Mouse (Mus musculus) gastrocnemius, postnatal 25 days (tissue): ENCODE results near the gene Ugp2. TPM values are rescaled to one million over a fixed set of nuclear protein-coding genes. Genes with fewer than 3 reads are reported as not detected.

Experiments used
- DNase-seq: peaks from one replicate; pipeline ENCODE4 v3.0.0; 2022
- long read RNA-seq, 2 experiments: library from polyadenylated mRNA; stranded (forward); transcript quantifications; one replicate each; pipeline ENCODE4 v2.0.0; 2021
- total RNA-seq, 2 experiments: library from RNA; stranded (reverse); gene quantifications; 1 replicate in 1 of 2; 2 replicates in 1 of 2; pipeline ENCODE4 v1.2.3; 2021

The Ugp2 gene
- total RNA-seq = 100 to 1,000 TPM; 358 to 461 TPM
- long read RNA-seq, experiment 1, transcript Ugp2-201 (10 exons, 2,044 nt) = minor isoform, 106 of 430 reads
- long read RNA-seq, experiment 1, transcript Ugp2-202 (10 exons, 2,683 nt) = major isoform, 277 of 430 reads
- long read RNA-seq, experiment 1, partial matches to known transcripts = 24 of 430 reads
- long read RNA-seq, experiment 1, other reads (novel, unspliced or antisense) = 22 of 430 reads
- long read RNA-seq, experiment 2, transcript Ugp2-202 (10 exons, 2,683 nt) = major isoform, 457 of 633 reads
- long read RNA-seq, experiment 2, transcript Ugp2-201 (10 exons, 2,044 nt) = minor isoform, 140 of 633 reads
- long read RNA-seq, experiment 2, partial matches to known transcripts = 18 of 633 reads
- long read RNA-seq, experiment 2, other reads (novel, unspliced or antisense) = 18 of 633 reads

GRCm38 (mm10) chr11:21371122-21371806, at the start of gene Ugp2:
TSS of gene Ugp2 (minus strand) at chr11:21371201.
- peak; percentile 97 for DNase-seq

GRCm38 (mm10) chr11:21414911-21415381, 43.9 kb upstream of the Ugp2 start:
- peak; percentile 24 for DNase-seq

DNA sequence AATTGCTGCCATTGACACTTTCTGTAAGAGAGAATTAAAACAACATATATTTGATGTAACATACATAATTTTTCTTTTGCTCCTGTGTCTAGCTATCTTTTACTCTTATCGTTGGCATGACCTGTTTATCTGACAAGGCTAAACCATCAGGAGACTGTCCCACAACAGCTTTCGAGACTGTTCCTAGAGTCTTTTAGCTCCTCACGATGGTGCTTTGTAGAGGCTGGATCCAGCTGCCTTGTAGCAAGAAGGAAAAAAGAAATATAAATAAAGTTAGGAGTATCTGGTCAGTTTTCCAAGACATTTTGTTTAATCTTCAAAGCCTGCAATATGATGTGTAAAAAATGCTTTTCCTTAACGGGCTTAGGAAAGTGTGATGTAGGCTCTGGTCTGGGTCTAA, 35.7 kb upstream of the Ugp2 start:
- no peak for DNase-seq

DNA sequence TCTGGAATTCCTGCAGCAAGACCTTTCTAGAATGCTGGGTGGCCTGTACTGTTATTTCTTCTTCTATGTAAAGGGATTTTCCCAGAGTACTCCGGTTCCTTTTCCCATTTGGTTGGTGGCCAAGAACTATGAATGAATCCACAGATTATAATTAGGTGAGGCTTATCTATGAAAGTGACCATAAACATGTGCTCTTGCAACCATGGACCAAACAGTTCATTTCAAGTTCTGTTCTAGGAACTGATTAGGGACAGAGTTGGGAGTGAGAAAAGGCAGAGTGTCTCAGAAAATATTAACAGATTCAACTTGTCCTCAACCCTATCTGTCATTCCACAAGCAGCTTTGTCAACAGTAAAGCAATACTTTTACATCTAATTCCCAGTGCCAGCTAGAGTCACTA, 35.1 kb upstream of the Ugp2 start:
- no peak for DNase-seq

GRCm38 (mm10) chr11:21403877-21404276, 32.9 kb upstream of the Ugp2 start:
- no peak for DNase-seq

DNA sequence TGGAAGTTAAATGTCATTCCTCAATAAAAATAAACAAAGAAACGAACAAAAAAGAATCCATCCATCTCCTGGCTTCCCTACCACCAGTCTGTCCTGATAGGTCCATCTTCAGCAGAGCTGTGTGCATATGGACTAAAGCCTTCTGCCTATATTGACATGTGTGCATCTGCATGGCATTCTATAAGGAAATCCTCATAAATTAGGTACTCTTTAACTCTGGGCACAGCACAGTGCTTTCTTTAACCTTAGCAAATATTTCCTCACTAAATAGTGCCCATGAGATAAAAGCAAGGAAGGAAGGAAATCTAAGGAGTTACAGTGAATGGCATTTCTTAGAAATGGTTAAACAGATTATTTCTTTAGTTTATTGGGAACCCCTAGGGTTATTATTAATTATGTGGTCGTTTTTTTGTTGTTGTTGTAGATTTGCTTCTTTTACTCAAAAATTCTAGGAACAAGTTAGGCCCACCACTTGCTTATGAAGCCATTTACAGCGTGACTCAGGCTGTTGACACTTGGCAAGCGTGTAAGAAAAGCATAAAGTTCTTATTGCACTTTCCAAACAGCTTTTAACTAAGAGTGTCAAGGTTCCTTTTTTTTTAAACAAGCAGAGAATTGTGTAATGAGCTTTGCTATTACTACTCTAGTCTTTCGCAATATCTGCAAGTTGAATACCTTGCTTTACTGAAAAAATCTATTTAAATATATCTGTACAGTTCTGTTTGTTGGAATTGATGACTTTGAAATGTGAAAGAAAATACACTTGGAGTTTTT, 31.7 kb upstream of the Ugp2 start:
- DNase-seq = no peak

DNA sequence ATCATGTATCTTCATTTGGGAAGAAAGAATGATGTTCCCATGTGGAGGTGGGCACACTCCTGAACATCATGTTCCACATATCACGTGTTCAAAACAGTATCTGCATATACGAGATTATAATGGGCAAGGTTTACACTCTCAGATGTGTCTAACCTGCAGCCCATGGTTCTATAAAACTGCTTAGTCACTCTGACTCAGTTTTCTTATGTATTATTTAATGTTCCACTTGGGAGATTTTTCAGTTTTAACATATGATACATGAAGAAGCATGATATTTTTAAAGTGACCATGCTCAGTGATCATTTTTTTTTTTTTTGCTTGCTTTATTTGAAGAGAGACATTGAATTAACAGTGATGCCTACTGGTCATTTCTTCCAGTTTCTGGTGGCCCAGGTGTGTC, 30.2 kb upstream of the Ugp2 start:
- DNase-seq = no peak

GRCm38 (mm10) chr11:21399186-21399681, 28.2 kb upstream of the Ugp2 start:
- peak; percentile 12 for DNase-seq

DNA sequence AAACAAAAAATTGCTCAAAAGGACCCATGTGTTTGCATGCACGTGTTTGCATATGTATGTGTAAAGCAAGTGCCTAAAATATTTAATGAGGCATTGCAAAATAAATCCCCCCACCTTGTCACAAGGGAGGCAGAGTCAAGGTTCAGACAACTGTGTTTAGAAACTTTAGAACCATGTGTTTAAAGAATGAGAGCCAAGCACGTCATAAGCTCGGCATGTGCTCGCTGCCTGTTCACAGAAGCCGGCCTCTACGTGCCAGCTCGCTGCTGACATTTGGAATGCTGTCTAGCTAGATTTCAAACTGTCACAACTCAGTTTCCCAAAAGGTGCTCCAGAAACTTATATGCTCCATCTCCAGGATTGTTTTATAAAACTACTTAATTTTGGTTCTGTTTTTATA, 27.5 kb upstream of the Ugp2 start:
- DNase-seq = peak; percentile 65

GRCm38 (mm10) chr11:21386790-21387189, 15.8 kb upstream of the Ugp2 start:
- DNase-seq = peak; percentile 56

DNA sequence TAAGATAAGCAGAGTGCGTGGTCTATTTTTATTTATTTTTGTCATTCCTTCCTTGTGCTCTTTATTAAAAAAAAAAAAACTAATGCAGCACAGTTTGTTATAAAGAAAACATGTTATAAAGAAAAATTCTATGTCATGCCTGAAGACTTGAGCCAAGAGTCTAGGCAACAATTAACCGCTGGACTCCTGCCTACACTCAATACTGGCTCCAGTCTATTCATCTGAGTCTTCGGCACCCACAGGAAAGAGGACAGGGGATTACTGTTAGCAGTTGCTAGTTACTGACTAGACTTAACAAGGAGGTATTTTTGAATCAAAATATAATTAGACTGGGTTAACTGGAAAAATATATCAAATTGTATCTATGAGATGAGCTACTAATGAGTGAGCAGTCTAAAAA, 3.1 kb upstream of the Ugp2 start:
- DNase-seq = no peak

GRCm38 (mm10) chr11:21370399-21371121, 441 bp downstream of the Ugp2 start:
- DNase-seq = peak; percentile 88

- no peak for DNase-seq
Measured at GRCm38 (mm10) chr11:21369248-21370016, 1.6 kb downstream of the Ugp2 start.

DNA sequence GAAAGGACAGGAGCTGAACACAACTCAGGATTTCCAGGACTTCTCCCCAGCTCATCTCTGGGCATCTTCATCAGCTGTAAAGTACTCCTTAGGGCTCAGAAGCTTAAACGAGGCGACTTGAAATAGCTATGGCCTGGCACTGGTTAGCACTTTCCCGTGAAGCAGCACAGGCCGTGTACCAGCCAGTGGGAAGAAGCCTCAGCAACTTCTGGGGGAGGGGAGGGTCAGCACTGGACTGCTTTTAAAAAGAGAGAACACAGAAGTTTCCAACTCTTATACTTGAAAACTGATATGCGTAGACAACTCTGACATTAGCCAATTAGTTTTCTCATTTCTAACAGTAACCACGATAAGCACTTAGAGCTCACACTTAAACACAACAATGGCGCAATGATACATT, 2.5 kb downstream of the Ugp2 start:
- DNase-seq = peak; percentile 22

DNA sequence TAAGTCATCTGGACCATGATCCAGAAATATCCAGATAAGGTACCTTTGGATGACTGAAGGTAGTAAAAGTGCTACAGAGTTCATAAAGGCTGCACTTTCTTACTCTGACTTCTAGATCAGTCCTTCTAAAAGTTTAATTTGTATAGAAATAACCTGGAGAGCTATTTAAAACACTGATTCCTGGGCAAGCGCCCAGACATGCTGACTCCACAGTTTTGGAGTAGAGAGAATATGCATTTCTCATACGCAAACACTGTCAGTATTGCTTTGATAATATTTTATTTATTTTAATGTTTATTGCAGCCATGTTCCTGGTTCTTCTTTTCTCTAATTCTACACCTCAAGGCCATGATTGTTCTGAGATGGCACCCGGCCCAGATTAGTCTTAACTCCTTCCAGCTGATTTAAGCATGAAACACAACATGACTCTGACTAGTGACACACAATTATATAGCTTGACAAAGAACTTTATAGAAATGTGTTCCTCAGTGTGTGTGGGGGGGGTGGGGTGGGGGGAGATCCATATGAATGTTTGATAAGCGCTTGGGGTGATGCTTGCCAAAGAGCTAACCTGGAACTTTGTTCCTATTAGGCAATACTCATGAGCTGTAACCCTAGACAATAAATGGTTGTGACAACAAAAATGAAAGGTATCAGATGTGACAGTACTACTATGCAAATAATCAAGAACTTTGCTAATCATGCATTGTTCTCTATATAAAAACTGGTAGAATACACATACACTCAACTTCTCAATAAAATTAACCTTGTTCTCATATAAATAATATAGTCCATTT, 7.7 kb downstream of the Ugp2 start:
- DNase-seq = no peak

GRCm38 (mm10) chr11:21351296-21351695, 19.7 kb downstream of the Ugp2 start:
- peak; percentile 40 for DNase-seq

- no peak for DNase-seq
Measured at GRCm38 (mm10) chr11:21348890-21349289, 22.1 kb downstream of the Ugp2 start.

GRCm38 (mm10) chr11:21346020-21346419, 25.0 kb downstream of the Ugp2 start:
- DNase-seq = no peak

DNA sequence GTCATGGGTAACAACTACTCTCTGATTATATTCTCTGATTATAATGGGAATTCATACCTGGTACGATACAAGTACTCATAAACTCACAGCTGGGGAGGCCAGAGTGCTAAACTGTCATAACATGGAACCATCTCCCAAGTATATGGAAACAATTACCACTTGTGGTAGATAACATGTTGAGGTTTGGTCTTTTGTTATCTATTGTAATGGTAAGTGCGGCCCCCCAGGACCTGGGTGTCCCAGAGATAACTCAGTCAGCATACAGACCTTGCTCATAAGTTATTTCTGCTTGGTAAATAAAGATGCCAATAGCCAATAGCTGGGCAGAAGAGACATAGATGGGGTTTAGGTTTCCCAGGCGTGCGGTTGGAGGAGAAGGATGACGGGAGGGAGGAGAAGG, 27.5 kb downstream of the Ugp2 start:
- no peak for DNase-seq

GRCm38 (mm10) chr11:21339088-21339487, 31.9 kb downstream of the Ugp2 start:
- DNase-seq = no peak
